Mouse (Mus musculus) MN1 (cell line): Measurements from ENCODE around the gene Nebl.
A peak's percentile ranks its signal among the peaks of the same experiment; 100 is the strongest.

Source experiments
- DNase-seq: peaks from one replicate; pipeline ENCODE4 v3.0.0-alpha.2; 2016; ENCODE audit warnings: low spot score

Nebl gene

DNA sequence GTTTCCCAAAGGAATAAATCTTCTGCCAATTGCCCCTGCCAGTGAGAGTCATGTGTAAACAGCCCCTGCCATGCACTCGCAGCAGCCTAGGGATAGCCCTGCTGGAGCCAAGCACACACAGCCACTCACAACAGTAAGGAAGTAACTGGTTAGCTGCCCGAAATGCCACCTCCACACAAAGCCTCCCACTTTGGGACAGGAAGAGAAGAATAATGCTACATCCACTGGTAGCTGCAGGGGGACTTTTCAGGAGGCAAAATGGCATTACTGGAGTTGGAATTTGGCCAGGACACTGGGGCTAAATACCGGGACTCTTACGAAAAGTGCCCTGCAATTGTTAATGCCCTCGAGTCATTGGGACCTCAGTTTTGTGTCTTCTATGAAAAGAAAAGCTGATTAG is 92.6 kb downstream of the Nebl start:
- DNase-seq, result no peak

DNA sequence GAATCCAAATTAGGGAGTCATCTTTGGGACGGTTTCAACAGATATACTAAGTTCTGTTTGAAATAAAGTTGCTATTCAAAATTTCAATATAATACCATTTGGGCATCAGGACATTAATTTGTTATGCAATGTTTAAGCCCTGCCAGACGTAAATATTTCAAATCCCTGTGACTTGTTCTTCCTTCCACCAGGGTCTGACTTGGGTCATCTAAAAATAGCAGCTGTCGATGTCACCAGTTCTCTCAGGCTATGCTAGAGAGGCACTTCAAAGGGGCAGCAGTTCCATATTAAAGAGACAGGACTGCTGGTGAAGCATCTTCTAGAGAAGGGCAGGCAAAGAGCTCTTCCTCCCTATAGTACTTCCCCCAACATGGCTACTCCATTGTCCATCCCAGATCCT is 107.3 kb downstream of the Nebl start:
- no peak for DNase-seq

DNA sequence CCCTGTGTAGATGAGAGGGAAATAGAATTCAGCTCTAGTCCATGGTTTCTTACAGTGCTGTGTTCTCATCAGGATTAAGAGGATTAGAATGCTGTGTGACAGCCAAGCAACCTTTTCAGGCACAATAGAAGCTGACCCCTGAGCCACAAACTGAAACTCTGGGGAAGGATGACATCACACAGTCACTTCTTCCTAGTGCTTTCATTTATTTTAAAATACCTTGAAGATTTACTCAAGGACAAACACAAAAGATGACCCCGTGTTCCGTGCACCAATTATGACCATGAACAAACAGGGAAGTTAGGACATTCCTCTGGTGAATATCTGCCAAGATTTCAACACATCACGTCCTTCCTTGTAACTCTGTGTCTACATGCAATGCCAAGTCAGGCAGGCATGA is 121.0 kb downstream of the Nebl start:
- no peak for DNase-seq

DNA sequence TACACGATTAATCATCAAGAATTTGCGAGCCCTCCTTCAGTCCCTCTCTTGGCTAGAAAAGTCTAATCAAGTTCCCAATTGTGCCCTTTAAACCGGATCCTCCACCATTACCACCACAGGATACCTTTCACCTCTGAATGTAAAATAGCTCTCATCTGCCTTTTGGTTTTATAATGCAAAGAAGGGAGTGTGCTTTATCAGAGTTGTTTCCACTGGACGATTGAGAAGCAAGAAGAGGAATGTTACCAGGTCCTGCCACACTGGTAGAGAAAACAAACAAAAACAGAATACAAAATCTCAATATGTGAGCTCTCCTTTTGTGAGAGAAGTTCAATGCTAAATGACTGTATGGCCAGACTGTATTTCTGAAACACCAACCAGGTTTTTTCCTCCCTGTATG is 127.7 kb downstream of the Nebl start:
- DNase-seq, result no peak

DNA sequence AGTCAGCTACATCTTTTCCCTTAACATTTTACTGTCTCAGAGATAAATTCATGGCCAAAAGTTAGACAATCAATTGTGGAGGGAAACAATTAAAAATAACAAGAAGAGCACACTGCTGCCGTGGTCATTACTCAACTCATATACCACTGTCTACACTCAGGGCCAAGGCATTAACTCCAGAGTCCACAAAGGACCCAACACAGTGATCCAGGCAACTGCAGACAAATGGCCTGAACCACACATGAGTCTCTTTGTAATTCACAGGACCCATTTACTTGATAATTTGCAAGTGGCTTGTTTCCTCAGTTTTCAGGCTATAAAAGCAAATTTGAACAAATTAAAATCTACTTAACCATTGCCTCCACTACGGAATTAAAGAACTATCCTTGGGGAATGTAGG is 130.6 kb downstream of the Nebl start:
- DNase-seq, result no peak

DNA sequence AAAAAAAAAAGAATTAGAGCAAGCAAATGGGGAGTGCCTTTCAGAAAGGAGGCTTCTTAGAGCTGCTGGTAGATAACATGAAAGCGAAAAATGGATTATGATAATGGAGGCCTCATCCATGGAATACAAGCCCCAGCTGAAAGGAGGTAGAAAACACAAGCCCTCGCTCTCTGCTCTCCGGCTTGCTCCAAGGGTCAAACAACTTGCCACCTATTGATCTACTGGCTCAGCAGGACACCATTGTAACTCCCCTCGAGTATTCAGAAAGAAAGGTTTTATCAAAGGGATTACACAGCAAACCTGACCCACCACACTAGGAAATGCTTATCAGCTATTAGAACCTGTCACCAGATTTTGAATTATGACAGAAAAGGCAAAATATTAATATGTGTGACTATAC is 131.4 kb downstream of the Nebl start:
- DNase-seq, result no peak

DNA sequence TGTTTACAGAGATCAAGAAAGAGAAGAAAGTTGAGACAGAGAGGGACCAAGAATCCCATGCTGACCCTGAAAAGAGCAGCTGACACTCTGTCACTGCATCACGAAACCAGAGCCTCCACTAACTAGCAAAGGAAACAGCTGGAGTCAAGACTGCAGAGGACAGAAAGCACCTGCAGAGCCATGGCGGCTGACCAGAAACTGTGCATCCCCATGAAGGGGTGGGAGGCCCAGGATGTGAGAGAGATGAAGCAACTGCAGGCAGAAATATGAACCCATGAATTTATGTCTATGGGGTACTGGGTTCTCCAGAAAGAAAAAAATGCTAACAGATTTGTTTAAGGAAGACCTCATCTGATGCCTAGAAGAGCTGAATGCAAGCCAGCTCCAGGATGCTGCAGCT is 133.3 kb downstream of the Nebl start:
- DNase-seq, result no peak

DNA sequence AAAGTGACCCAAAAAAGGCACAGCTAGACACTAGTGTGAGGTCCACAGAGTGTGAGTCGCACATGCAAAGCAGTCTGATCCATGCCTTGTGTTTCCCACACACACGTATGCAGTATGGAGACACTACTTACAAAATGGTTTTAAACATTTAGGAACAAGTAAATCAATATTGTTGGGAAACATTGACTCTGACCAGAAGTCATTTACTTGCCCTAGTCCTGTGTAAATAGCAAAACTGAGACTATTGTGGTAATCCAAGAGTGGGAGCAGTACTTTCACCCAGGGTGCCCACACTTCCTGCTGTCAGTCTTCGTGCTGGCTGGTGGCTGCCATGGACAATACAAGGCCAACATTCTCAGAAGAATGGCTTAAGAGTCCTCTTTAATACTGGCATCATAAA is 141.6 kb downstream of the Nebl start:
- DNase-seq, result no peak

DNA sequence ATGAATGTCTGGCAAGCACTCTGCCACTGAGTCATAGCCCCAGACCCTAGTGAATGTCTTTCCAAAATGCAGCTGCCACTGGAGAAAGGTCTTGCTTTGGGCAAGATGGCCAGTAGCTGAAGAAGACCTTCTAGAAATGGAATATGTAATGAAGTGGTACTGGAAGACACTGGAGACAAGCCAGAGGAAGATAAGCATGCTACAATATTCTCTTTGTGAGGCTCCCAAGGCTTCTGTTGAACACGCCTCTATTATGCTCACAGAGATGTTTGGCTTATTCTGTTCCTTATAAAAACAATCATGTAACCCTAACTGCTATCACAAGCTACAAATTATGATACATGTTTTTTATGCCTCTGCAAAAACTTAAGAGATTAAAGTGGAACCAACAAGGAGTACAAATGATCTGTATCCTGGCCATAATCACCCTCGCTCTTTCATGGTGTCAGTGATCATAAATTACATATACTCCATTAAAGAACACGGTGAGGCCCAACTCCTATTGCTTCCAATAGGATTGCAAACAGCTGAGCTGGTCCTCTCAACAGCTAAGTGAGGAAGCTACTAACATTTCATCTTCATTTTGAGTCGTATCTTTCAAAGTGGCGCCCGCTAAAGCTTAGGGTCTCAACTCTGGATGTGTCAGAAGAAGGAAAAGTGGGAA is 145.8 kb downstream of the Nebl start:
- DNase-seq, result no peak

DNA sequence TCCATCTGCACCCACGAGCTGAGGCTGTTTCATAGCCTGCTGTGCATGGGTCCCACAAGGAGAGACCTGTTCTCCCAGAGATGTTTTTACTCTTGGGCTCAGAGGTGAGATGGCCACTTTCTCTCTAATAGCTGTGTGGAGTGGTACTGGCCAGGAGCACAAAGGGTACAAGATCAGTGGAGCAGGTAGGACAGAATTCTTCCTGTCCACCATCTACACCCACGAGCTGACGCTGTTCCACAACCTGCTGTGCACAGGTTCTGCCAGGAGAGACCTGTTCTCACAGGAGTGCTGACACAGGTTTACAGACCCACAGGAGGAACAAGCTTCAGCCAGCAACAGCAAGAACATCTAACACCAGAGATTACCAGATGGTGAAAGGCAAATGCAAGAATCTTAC is 155.6 kb downstream of the Nebl start:
- DNase-seq, result no peak

DNA sequence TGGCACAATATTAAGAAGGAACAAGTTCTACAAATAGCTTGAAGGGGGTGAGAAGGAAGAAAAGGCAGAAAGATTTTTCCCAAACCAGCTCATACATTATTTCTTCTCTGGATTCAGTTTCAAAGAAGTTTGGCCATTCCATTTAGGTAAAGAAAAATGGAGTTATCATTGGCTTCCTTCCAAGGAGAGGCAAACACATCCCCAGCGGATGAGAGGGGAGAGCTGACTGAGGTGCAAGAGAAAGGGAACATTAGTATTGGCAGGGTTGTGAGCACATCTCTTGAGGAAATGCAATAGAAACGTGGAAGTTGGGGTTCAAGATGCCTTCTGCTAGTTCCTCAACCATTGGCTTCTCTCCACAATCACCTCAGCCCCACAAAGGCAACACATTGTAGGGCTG is 159.5 kb downstream of the Nebl start:
- DNase-seq, result no peak

DNA sequence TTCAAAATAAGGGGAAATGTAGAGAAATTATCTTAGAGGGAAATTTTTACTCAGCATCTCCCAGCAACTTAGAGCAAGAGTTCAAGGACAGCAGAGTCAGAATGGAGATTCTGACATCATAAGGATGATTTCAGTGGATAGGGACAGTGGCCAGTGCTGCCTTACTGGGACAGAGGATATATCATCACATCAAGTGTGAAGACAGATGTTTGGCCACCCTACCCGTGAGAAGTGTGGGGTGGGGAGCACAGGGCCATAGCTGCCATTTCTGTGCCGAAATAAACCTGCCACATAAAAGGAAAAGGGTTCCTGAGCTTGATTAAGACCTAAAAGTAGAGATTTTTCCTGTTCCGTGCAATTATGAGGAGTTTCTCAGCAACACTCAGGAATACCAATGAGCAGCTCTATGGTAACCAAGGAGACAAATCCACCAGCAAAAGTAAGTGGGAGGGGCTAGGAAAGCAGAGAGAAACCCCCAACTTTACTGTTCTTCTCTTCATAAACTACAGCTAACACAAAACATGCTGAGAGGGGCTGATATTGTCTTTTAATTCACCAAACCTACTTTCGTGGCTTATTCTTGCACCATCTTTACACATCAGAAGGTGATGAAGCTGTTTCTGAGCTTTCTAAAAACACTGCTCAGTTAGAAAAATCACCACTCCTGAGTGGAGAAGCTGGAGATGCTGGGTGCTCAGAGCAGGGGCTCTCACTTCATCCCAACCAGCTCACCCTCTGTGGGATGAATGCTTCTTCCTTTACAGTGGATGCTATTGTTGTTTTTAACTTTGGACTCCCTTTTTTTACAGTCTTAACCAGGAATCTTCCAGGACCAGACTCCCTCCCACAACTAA is 172.1 kb downstream of the Nebl start:
- no peak for DNase-seq

DNA sequence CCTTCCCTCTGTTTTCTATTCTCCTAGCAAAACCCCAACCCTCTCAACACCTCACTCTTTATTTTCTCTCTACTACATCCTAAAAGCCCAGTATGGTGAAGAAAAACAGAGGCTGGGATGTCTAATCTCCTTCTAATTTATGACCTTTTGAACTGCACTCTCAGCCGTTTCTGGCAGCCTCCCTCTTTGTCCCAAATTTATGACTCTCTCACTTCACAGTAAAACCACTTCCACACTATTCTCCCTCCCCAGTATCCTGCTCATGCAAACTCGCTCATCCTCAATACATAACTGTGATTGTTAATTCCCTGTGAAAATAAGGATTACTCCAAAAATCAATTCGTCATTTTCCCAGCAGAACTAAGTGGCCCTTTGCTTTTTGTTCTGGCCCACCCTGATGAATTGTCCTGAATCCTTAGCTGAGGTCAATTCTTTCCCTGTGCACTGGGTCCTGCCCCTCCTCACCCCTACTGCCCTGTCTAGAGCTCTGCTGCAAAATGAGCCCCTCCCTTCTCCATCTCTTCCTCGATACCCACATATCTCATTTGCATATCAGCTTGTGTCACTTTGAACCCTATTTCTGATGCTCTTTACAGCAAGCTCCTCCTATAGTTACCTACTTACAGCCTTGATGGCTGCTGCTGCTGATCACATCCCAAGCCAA is 181.2 kb downstream of the Nebl start:
- DNase-seq, result no peak

DNA sequence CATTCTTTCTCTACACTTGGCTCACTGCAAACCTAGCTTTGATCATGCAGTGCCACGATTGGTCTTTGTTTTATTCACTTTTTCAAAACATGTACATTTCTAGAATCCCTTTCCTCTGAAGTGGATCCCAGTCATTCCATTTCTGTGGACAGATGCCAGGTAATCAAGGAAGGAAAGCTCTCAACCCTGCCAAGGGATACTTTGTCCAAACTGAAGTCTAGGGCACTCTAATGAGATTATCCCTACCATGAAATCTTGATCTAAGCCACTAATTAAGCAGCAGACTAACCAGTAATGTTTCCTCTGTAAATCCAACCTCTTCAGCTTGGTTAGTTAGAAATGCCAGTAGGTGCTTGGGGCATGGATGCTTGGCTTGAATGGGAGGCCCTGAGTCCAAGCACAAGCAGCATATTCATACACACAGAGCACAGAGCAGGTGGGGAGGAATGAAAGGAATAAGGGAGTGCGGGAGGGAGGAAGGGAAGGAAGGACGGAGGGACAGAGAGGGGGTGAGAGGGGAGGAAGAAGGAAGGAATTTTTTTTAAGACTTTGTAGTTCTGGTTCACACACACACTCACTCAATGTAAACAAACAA is 184.8 kb downstream of the Nebl start:
- no peak for DNase-seq

DNA sequence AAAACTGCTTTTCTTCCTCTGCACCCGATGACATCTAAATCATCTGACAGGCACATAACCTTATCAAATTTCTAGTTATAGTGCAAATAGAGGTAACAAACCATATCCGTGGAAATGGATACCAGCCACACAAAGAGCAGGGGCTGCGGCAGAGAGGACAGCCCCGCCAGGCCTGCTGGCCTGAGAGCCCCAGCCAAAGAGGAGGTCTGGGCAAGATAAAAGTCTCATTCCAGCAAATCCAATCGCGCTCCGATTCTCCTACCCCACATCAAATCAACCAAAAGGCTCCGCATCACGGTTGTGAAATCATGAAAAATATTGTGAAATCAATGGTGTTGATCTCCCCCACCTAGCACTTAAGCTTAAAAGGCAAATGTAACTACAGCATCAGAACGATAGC is 191.5 kb downstream of the Nebl start:
- DNase-seq, result no peak

DNA sequence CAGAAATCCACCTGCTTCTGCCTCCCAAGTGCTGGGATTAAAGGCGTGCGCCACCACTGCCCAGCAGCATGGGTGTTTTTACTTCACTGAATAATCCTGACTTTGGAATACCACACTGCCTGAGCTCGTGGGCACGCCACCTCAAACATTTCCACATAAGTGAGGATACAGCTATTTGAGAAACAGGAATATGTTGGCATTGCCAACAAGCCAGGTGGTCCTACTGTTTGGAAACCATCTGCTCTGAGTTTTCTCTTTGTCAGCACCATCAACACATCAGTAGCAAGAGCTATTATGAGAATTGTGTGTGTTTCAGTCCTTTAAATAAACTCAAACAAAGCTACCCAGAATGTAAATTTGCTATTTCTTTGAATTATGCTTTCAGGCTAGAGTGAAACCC is 192.8 kb downstream of the Nebl start:
- no peak for DNase-seq

DNA sequence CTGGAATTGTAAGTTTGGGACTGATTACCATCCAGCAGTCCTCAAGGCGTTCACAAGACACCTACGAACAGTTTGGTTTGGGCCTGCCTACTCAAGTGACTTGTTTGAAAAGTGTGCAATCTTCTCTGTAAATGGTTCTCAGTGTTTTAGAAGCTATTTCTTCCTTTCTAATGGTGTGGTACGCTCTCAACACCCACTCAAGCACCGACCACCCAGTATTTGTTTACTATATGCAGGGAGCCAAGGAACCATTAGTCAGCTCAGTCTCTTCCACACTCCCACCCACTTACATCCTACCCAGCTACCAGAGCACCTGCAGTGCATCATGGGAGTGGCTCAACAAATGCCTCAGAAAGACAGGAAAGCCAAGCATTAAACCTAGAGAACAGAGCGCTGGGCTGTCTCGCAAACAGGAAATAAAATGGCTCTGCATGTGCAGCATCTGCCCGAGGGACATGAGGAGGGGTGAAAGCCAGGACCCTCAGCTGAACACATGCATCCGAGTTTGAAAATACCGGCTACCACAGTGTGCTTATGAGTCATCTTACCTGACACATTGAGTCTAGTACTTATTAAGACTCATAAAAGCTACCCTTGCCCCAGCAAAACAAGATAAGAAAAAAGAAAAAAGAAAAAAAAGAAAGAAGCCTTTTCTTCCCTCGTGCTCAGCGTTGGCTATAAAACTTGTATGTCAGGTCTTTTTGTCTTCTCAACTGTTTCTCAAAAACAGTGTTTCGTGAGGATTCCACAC is 199.7 kb downstream of the Nebl start:
- DNase-seq, result no peak

DNA sequence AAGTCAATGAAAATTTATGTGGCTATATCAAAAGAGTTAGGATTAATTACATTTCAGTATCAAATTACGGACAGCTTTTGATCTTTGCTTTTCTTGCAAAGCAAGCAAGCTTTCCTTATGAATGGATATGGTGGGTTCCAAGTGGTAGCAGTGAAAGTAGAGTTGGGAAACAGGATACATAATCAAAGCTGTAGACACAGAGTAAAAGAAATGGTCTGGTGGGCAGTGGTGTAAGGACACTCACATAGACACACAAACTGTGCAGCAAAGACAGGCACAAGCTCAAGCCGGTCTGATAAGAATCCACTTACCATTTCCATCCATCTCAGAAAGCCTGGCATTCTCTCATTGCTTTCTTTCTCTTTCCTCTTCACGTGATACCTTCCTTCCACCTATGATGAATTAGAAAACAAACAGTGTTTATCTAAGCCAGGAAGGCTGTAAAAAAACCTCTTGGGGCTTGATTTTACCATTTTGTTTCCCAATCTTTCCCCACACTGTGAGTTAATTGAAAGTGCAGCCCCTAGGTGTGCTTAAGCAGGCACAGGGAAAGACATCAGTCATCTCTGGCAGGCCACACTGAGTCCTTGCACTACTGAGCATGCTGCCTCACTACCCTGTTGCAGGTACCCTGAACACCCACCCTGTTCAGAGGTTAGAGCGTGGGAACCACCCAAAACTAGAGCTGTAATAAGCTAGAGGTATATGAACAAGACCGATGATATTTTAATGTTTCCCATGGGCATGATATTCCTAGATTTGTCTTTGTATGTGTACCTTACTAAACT is 205.3 kb downstream of the Nebl start:
- DNase-seq, result no peak

DNA sequence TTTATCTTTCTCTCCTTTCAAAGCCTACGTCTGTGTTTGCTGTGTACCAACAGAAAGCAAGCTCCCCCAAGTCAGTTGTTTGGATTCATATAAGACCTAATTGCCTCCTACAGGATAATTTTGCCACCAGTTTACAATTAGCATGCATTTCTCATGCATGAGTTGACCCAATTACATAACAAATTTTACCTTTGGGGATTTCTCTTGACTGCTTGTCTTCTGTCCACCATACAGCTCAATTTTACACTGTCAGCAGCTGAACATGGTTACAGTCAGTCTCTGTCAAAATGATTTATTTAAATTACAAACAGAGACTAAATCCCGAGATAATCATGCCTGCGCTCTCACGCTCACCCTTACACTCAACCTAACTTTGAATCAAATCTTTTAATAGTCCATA is 206.1 kb downstream of the Nebl start:
- no peak for DNase-seq

DNA sequence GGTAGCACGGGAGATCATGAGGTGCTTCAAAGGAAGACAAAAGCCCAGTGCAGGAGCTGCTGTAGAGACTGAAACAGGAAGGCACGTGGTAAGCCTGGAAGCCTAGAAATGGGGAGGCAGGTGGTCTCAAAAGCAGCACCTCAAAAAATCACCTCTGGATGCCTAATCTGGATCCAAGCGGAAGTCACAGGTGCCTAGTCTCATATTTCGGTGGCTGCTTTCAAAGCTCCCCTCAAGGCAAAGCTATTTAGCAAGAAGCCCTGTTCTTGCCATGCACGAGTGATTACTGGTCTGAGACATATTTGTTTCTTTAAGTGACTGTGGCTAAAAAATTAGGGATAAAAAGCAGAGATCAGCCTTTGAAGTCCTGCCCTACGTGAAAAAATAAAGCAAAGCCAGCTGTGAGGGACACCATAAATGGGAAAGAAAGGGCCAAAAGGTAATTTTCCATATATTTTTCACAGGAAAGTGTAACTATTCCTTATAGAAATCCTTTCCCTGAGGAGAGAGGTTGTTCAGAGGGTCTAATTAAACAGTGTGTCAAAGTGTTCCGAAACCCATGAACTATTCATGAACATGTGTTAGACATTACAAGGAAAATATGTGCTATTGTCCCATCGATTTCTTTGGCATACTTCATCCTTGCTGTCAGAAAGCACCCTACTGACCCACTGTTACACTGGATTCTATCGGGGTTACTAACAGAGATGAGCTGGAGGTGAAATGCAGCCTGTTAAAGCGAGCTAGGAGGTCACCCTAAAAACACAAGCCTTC is 206.9 kb downstream of the Nebl start:
- no peak for DNase-seq

DNA sequence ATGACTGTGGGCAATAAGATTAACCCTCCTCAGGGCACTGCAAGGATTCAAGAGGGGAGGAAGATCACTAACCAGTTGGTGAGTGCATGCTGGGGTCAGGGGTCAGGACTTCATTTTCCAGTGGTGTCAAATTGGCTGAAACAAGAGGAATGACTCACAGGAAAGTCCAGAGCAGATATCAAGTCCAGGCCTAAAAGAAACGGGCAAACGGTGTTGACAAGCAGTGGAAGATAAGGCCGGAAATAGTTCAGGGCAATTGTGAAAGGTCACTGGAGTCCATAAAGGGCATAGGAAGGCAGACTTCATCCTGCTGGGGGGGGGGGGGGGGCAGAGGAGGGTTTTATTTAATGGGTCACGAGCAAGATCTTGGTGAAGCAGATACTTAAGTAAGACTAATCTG is 207.5 kb downstream of the Nebl start:
- DNase-seq, result peak; percentile 6
